Mouse (Mus musculus) ES-E14 (cell line): Measurements from ENCODE around the gene Arhgap33.

Experiments
- CHD2 ChIP-seq: IDR thresholded peaks from 2 replicates; pipeline ENCODE4 v1.6.1; 2014; ENCODE audit warnings: mild to moderate bottlenecking, low read depth, low read length, inconsistent platforms
- HCFC1 ChIP-seq: IDR thresholded peaks from 2 replicates; pipeline ENCODE4 v1.6.1; 2012; ENCODE audit warnings: low read length, inconsistent platforms, borderline replicate concordance; ENCODE audit not compliant: insufficient read depth
- MAFK ChIP-seq: IDR thresholded peaks from 2 replicates; pipeline ENCODE4 v1.6.1; 2014; ENCODE audit warnings: mild to moderate bottlenecking, low read depth, low read length, inconsistent platforms; ENCODE audit not compliant: insufficient read depth
- ZC3H11A ChIP-seq: IDR thresholded peaks from 2 replicates; pipeline ENCODE4 v1.6.1; 2012; ENCODE audit warnings: low read depth, mild to moderate bottlenecking, inconsistent platforms, low read length, borderline replicate concordance
- ZNF384 ChIP-seq: IDR thresholded peaks from 2 replicates; pipeline ENCODE4 v1.6.1; 2012; ENCODE audit warnings: low read depth, low read length, inconsistent platforms

DNA sequence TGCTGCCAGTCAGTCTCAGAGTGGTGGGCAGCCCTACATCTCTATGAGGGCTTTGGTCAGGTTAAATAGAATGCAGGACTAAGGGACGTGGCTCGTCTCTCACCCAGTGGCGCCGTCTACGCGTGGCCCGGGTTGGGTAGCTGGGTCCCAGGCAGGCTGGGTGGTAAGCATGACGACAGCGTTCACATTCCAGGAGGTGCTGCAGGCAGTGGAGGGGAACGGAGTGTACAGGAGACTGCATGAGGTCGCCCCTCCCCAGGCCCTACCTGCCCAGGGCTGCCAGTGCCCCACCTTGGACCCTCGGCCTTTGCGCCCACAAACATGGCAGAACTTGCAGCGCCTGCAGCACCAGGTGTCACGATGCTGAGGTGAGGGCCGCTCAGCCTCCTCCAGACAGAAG is 46.7 kb upstream of the Arhgap33 start:
- no peak for TF ChIP-seq HCFC1
- no peak for TF ChIP-seq ZNF384
- no peak for TF ChIP-seq ZC3H11A
- no peak for TF ChIP-seq MAFK
- TF ChIP-seq CHD2: no peak
